Mouse (Mus musculus) thymus, postnatal 25 days (tissue): ENCODE results near the gene Zfp385a.
A peak's percentile ranks its signal among the peaks of the same experiment; 100 is the strongest.

ENCODE experiments used
- DNase-seq: peaks from one replicate; pipeline ENCODE4 v3.0.0; 2022

Zfp385a gene

DNA sequence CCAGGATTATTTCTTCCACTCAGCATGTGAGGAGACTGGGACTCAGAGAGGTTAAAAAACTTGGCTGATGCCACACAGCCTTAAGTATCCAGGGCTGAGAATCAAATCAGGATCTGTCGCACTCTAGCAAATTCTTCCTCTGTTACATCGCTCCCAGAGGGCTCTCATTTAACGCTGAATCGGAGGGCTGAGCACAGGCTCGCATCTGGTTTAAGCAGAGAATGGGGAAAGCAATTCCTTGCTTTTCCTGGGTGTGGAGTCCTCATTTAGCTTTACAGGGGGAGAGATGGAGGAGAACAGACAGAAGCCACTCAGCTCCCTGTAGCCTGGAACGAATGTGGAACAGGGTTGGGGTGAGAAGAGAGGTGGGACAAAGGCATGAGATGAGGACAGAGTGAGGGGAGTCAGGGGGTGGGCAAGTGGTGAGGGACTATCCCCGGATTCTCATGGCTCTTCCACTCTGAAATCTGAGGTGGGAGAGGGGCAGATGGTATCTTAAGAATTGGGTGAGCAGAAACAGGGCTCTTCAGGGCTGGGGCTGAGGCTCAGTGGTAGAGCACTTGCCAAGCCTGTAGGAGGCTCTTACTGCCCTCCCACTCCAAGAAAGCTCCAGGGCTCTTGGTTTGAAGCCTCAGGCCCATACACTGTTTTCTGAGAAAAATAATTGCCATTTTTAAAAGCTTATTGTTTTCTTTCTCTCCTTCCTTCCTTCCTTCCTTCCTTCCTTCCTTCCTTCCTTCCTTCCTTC, 4.2 kb downstream of the Zfp385a start:
- DNase-seq = no peak

DNA sequence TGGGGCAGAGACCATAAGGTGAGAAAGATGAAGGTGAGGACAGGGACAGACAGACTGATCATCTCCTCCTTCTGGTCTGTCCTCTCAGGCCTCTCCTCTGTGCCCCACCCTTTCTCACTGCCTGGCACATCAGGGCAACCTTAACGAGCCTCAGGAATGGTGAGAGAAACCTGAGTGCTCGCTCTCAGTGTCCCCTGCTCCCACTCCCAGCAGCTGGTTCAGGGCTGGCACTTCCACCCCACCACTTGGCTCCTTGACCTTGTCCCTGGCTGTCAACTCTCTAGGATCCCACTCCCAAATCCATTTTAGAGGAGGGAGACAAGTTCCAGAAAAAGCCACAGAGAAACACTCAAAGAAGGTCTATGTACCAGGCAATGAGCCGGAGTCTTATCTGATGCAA, 4.9 kb downstream of the Zfp385a start:
- DNase-seq = no peak

DNA sequence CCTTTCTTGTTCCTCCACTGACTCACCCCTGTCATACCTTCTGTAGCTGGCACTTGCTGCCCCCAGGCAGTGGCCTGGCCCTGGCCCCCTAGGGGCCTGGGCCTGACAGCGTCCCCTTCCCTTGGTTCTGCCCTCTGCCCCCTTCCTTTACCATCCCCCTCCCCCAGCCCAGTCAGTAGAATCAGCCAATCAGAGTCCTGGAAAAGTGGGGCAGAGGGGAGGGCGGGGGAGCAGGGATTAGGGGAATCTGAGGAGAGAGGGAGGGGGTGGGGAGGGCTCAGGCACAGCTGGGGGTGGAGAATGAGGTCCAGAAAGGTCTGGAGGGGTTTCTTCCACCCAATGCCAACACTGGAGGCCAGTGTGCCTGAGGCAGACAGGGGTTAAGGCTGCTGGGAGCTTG, 5.7 kb downstream of the Zfp385a start:
- no peak for DNase-seq

DNA sequence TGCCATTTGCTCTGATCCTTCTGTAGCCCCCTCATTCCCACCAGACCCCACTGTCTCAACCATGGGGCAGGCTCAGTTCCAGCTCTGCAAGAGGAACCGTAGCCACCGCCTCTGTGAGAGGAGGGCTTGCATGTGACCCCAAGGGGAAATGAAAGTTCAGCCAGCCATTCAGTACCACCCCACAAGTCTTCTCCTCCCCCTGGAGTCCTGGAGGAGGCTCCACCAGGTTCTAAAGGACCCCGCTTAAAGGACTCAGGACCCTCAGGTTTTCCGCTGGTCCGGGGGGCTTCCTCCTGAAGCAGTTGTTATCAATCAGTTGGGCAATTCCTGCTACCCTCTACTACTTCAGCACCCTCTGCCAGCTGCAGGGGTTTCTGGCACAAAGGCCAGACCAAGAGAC, 6.2 kb downstream of the Zfp385a start:
- no peak for DNase-seq

DNA sequence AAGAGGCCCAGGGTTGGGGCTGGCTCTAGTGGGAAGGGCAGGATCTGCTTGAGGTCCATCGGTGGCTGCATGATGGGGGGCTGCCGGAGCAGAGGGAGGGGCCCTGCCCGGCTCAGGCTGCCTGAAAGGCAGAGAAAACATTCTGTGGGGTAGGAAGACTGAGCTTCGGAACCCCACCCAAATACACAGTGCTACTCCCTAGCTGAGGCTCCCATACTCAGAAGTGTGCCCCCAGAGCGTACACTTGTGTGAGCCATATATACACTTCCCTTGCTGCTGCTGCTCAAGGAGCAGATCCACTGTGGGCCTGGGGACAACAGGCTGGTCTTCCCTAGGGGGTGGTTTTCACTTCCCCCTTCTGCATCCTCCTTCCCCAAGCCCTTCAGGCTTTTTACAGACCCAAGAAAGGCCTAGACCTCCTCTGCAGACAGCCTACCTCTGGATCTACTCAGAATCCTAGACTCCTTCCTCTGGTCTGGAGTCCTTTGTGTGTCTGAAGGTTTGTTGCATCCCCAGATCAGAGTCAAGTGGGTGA, 6.7 kb downstream of the Zfp385a start:
- DNase-seq = no peak

DNA sequence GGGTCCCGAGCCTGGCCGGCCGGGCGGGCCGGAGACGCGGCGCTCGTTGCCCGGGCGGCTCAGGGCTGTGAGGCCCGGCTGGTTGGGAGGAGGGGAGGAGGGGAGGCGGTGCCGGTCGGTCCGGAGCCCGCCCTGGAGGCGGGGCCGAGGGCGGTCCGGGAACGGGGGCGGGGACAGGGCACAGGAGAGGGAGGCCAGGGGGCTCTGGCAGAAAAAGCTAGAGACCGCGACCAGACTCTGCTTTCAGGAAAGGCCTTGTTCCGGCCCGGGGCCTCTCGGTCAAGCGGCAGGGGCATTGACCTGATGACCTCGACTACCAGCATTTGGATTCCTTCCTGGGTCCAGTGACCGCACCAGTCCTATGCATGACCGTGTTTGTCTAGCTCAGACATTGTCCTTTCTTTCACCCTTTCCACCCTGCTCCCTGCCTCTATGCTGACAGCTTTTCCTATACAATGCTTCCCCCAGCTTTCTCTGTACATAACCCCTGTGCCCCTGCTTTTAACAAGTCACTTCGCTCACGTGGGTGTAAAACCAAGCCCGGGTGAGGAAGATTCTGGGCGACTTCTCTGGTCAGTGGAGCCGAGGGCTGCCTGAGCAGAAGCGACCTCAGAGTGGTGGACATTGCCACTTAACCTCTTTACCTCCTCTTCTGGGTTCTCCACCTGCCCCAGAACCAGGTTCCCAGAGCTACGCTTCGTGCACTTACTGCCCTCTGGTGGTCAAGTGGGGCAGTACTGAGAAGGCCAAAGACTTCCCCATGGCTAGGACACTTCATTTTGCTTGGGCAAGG, 16.2 kb downstream of the Zfp385a start:
- DNase-seq = peak; percentile 86

DNA sequence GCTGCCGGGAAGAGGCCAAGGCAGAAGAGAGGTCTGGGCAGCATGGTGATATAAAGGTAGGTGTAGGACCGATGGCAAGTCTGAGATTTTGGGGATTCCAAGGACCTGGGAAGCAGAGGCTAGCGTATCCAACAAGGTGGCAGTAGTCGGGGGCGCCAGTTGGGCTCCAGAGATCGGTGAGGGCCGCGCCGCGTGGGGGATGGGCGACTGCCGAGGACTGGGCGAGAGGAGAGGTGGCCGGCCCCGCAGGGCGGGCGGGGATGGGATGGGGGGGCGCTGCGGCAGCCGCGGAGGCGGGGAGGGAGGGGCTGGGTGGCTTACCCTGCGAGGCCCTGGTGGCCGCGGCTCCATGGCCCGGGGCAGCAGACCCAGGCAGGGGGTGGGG, 16.8 kb downstream of the Zfp385a start:
- DNase-seq = no peak

DNA sequence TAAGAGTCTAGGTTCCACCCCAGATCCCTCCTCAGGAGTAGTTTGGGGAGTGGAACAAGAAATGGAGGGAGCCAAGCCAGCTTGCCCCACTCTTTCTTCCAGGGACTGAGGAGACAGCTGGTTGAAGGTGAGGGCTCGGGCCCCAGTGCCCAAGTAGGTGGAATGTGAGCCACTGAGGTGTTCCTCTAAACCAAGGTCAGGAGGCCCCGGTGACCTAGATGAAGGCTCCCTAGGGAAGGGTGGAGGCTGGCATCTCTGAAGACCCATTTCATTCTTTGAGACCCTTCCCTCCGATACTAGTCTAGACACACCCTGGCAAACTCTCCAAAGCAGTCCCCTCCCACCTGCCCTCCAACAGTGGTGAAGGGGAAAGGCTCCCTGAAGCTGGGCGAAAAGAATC, 17.5 kb downstream of the Zfp385a start:
- DNase-seq = no peak

DNA sequence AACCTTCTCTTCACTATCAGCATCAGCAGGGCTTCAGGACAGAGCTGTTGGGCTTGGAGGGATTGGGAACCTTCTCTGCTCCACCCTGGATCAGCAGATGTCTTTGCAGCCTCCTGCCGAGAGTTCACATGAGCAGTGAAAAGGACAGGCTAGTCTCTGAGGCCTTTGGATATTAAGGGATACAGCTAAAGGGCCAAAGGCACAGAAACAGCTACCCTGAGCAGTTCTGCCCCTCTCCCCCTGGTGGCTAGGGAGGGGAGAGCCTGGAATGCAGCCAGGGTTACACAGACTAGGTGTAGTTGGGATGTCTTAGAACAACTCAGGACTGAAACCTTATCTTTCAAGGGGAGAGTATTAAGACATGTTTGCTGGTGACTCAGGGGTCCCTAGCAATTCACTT, 18.8 kb downstream of the Zfp385a start:
- DNase-seq = no peak

DNA sequence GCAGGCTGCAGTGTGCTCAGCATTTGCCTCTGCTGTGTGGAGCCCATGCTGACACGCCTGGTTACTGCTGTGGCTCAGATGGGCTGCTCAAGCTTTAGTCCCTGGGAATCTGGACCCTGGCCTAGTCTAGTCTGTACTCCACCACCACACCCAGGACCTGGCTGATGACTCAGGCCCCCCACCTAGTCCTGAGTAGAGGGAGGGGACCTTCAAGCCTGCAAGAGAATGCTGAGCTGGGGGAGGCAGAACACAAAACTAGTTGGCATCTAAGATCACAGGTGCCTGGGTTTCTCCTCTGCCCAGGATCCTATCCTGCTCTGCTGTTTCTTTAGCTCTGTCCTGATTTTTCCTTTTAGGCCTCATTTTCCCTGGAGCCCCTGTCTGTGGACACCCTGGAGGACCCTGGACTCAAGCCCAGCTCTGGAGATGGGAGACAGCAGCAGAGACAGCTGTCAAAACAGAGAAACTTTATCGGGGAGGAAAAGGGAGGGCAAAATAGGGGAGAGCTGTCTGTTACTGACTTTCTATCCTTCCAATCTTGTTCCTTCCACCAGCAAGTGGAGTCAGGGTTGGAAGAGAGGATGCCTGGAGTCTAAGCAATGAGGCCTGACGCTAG, 21.6 kb downstream of the Zfp385a start:
- no peak for DNase-seq

DNA sequence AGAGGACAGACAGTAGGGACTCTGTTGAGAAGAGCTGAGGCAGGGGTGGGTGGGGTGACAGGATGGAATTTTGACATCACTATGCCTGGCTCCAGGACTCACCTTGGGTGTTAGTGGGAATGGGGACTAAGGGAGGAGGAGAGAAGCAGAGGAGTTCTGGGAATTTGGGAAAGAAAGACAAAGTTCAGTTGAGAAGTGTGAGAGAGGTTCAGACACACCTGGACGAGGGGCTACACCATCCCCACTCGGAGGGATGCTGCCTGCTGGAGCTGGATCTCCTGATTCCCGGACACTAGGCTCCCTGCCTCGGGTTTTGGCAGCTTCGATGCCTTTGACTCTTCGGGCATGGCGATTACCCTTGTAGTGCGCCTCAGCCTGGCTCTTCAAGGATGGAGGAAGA, 22.2 kb downstream of the Zfp385a start:
- no peak for DNase-seq

DNA sequence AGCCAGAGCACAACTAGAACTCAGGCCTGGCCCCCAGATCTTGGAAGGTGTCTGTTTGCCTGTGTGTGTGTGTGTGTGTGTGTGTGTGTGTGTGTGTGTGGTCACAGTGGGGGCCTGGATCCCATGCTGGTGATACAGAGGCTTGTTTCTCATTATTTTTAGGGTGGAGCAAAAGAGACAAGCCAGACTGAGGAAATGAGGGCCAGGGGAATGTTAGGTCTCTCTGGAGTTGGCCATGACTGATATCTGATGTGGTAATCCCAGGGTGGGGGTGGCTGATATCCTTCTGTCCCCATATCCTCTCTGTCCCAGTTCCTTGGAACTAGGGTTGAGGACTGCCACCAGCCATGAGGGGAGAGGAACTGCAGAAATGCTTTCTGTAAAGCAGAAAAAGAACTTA, 22.8 kb downstream of the Zfp385a start:
- no peak for DNase-seq

DNA sequence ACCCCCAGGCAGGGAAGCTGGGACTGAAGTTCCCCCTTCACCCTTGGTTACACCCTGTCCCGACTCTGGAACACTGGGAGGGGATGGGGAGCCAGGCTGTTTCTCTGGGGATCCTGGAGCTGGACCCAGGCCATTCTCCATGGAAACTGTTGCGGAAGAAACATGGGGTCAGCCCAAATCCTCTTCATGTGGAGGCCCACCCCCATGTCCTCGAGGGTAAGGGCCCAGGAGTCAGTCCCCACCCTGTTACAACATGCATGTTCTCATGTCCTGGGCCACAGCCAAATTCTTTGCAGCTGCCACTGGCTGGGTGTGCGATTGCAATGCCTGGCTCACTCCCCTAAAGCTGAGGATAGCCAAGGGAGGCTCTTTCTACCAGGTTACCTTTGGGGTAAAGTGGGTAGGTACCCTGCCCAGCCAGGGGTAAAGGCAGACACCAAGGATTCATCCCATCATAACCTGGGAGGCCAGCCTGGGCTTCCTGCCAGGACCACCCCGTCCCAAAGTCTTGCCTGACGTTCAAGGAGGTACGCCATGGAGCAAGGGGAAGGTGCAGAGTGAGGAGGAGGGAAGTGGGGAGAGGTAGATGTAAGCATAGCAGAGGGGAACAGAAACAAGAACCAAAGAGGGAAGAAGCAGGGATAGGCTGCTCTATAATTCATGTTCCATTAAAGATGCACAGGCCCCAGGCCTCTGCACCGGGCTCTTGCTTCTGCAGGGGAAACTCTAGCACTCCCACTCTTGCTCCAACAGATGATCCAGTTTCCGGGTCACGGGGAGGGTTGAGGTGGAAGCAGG, 23.7 kb downstream of the Zfp385a start:
- DNase-seq = no peak

DNA sequence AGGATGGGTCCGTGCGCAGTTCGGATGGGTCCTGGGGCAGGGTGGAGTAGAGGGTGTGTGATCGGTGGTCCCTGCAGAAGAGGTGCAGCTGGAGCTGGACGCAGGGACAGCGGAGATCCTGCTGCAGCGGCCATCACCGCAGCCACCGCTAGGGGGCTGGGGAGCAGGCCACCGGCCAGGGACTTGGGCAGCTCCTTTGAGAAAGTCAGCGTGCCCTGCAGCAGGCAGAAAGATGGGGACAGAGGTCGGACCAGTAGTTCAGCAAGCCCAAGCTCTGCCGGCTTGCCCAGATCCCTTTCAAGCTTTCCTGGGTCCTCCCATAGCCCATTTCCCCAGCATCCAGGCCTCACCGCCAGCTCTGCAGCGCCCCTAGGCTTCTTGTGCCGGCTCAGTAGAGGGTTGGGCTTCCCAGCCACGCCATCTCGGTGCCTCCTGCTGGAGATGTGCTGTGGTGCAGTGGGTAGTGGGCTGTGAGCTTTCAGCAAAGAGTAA, 24.8 kb downstream of the Zfp385a start:
- no peak for DNase-seq

DNA sequence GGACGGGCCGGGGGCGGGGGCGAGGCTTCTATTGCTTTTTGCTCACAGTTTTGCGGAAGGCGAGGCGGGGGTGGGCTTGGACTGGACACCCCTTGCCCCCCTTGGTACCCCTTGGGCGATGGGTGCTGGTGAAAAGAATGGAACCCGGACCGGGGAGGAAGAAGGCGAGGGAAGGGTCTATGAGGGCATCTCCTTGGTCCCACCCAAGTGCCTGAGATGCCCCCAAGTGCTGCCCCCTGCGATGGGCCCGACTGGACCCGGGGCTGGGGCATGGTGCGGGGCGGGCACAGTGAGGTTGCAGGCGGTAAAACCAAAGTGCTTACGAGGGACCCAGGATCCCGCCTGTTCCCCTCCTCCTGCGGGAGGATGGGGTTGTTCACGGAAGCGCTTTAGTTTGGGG, 25.7 kb downstream of the Zfp385a start:
- no peak for DNase-seq

DNA sequence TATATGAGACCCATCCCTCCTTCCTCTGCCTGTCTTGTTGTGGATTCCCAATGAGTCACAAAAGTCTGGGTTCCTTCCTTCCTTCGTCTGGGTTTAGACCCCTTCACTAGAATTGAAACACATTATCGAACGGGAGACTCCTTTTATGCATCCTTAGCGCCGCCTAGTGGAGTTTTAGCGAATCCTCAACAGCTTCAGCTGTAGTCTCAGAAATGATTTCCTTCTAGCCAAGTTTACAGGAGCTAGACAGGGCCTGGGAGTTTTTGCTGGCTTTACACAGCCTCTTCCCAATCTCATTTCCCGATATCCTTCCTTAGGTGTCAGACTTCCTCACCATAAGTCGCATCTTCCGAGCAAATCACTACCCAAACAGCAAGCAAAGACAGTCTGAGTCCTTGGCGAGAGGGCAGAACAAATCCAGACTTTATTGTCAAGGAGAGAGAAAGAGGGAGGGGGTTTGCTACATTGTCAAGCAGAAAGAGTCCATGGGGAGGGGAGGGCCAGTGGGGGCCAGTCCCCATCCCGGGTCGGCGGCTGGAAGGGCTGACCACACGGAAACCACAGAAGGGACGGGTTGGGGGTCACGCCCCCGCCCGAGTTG, 26.3 kb downstream of the Zfp385a start:
- peak; percentile 46 for DNase-seq

DNA sequence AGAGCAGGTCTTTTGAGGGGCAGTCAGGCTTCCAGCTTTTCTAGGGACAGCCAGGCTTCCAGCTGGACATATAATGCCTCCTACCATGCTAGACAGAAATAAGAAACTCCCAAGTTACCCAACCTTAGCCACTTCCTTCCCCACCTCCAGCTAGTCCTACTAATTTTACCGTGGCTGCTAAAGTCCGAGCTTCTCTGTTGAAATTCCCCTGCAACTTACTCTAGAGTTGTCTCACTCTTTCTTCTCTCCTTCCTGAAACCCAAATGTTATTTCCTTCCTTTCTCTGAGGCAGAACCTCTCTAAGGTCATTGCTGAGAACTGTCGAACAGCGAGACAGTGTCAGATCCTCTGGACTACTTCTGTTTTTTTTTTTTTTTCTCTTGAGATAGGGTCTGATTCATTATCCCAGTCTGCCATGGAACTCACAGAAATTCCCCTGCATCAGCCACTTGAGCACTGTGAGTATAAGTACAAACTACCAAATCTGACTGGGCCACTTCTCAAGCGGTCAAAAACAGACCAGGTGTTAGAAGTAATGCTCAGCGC, 29.5 kb downstream of the Zfp385a start, which contains the start of gene Gpr84:
Gpr84 (minus strand) TSS at position 248 of the 546 bp plus-strand sequence.
- no peak for DNase-seq

DNA sequence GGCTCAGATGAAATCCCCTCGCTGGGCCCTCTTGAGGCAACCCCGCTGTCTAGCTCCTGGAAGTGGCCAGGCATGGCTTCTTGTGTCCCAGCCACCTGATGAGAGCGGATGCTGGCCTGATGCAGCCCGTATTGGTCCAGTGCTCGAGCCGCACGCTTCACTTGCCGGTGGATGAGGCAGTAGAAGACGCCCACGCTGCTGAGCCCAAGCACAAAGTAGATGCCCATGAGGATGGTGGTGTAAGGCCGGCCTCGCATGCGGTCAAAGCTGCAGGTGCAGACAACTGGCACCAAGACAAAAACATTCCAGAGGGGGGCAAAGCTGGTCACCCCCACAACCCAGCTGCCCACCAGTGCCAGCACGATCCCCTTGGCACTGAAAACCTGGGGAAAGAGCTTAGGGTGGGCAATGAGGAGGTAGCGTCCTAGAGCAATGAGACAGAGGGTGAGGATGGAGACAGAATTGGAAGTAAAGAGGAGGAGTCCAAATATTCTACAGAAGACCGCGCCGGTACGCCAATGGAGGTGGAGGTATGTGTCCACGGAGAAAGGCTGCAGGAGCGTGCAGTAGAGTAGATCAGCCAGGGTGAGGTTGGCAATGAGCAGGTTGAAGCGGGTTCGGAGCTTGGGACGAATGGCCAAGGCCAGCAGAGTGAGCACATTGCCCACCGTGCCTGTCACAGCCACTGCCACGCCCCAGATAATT, 30.9 kb downstream of the Zfp385a start:
- DNase-seq = no peak

DNA sequence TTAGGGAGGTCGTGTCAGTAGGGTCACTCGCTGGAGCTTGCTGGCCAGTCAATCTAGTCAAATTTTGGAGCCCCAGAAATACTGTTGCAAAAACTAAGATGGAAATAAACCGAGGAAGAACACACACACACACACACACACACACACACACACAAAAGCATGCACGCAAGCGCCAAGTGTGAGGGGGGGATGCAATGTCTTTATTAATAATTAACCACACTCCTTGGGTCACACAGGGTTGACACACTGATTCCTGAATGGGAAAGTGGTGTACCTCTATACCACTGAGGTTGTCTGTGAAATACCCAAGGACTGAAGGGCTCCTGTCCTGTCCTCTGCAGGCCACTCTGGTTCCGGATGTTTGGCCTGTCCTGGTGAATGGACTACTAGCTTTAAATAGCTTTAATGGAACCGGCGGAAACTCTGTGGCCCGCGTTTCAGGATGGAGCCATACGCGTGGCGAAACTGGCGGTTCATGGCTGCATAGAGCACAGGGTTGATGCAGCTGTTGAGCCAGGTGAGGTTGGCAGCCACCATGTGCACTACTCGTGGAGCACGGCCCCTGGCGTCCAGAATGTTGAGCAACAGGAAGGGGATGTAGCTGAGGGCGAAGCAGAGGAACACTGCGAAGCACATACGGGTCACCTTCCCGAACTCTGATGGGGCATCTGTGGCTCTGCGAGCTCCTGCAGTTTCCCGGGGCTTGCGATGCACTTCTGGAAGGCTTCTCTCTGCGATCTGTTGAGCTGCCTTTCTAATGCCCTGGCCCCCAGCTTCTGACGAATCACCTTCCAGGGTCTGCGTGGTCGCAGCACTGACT, 31.6 kb downstream of the Zfp385a start:
- peak; percentile 33 for DNase-seq

DNA sequence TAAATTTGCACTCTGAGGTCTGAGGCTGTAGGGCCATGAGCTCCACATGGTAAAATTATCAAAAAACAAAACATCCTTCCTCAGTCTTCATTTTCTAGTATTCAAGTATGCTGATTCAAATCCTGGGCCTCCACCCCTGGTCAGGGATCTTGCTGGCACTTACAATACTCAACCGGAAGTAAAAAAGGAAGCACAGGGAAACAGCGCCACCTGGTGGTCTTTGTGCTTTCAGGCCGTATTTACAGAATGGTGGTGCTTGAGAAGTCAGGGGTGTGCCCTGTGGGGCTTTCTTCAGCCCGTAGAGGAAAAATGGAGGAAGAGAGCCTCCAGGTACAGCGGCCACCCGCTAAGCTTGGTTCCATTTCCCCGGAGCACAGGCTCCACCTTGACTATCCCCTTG, 32.8 kb downstream of the Zfp385a start:
- peak; percentile 92 for DNase-seq
